Mouse (Mus musculus) MEL (cell line): Measurements from ENCODE around the gene Stra8. TPM values are rescaled to one million over a fixed set of nuclear protein-coding genes. Genes with fewer than 3 reads are reported as not detected.

Experiments
- DNase-seq: peaks from one replicate; pipeline ENCODE4 v3.0.0; 2011; ENCODE audit warnings: low read depth, low spot score
- H3K27ac ChIP-seq: 2 replicates; pipeline ENCODE4 v1.5.1; 2012; ENCODE audit warnings: low read depth, mild to moderate bottlenecking, control low read depth, low read length, moderate library complexity; ENCODE audit not compliant: control insufficient read depth
- H3K27me3 ChIP-seq, 2 experiments: fragments of 150-350 bp in 1 of 2; sonication (generic) in 1 of 2; 2 replicates each; pipeline ENCODE4 v1.6.1; 2012; ENCODE audit warnings: low read length in 2 of 2, mild to moderate bottlenecking in 2 of 2, improper control_type of control experiment in 1 of 2, moderate library complexity in 1 of 2; ENCODE audit not compliant: insufficient read depth in 2 of 2, control insufficient read depth in 1 of 2
- H3K36me3 ChIP-seq, 2 experiments: 2 replicates each; pipeline ENCODE4 v1.6.1; 2012 to 2014; ENCODE audit warnings: low read length in 2 of 2, improper control_type of control experiment in 1 of 2, inconsistent platforms in 1 of 2, mild to moderate bottlenecking in 1 of 2; ENCODE audit not compliant: insufficient read depth in 2 of 2, control insufficient read depth in 1 of 2
- H3K4me1 ChIP-seq, 2 experiments: fragments of 150-350 bp in 1 of 2; sonication (generic) in 1 of 2; 2 replicates each; pipeline ENCODE4 v1.6.1; 2012; ENCODE audit warnings: low read length in 2 of 2, improper control_type of control experiment in 1 of 2, mild to moderate bottlenecking in 1 of 2; ENCODE audit not compliant: insufficient read depth in 2 of 2, control insufficient read depth in 1 of 2
- H3K4me3 ChIP-seq, 2 experiments: fragments of 150-350 bp in 1 of 2; sonication (generic) in 1 of 2; 2 replicates each; pipeline ENCODE4 v1.5.1; 2012; ENCODE audit warnings: low read depth in 2 of 2, low read length in 2 of 2, mild to moderate bottlenecking in 2 of 2, moderate library complexity in 2 of 2, control low read depth in 1 of 2, improper control_type of control experiment in 1 of 2; ENCODE audit not compliant: control insufficient read depth in 1 of 2, insufficient read depth in 1 of 2
- H3K79me2 ChIP-seq: 2 replicates; pipeline ENCODE4 v1.6.1; 2012; ENCODE audit warnings: mild to moderate bottlenecking, low read length, moderate library complexity; ENCODE audit not compliant: control insufficient read depth, poor library complexity, insufficient read depth
- H3K9ac ChIP-seq: 2 replicates; pipeline ENCODE4 v1.6.1; 2012; ENCODE audit warnings: low read depth, mild to moderate bottlenecking, control low read depth, low read length, moderate library complexity; ENCODE audit not compliant: control insufficient read depth, poor library complexity, severe bottlenecking
- H3K9me3 ChIP-seq: fragments of 150-350 bp; sonication (generic); replicated peaks from 2 replicates; pipeline ENCODE4 v1.6.1; 2012; ENCODE audit warnings: mild to moderate bottlenecking, low read length, improper control_type of control experiment, moderate library complexity; ENCODE audit not compliant: insufficient read depth
- CHD1 ChIP-seq: IDR thresholded peaks from 2 replicates; pipeline ENCODE4 v1.6.1; 2012; ENCODE audit warnings: low read depth, mild to moderate bottlenecking, inconsistent platforms, low read length, improper control_type of control experiment
- ETS1 ChIP-seq: IDR thresholded peaks from 2 replicates; pipeline ENCODE4 v1.6.1; 2012; ENCODE audit warnings: low read depth, mild to moderate bottlenecking, inconsistent platforms, low read length, improper control_type of control experiment, moderate library complexity
- GABPA ChIP-seq: IDR thresholded peaks from 2 replicates; pipeline ENCODE4 v1.6.1; 2012; ENCODE audit warnings: low read depth, mild to moderate bottlenecking, inconsistent platforms, low read length, improper control_type of control experiment, moderate library complexity
- GATA1 ChIP-seq: IDR thresholded peaks from 2 replicates; pipeline ENCODE4 v1.6.1; 2011; ENCODE audit warnings: low read depth, low read length, improper control_type of control experiment
- HCFC1 ChIP-seq: IDR thresholded peaks from 2 replicates; pipeline ENCODE4 v1.6.1; 2012; ENCODE audit warnings: low read depth, mild to moderate bottlenecking, inconsistent platforms, low read length, improper control_type of control experiment, moderate library complexity
- JUND ChIP-seq: IDR thresholded peaks from 2 replicates; pipeline ENCODE4 v1.6.1; 2011; ENCODE audit warnings: low read depth, mild to moderate bottlenecking, improper control_type of control experiment, low read length
- MAX ChIP-seq: IDR thresholded peaks from 2 replicates; pipeline ENCODE4 v1.6.1; 2011; ENCODE audit warnings: low read length, improper control_type of control experiment
- MAZ ChIP-seq: IDR thresholded peaks from 2 replicates; pipeline ENCODE4 v1.6.1; 2012; ENCODE audit warnings: low read depth, mild to moderate bottlenecking, inconsistent platforms, low read length, improper control_type of control experiment
- MEF2A ChIP-seq: IDR thresholded peaks from 2 replicates; pipeline ENCODE4 v1.6.1; 2014; ENCODE audit warnings: low read depth, mild to moderate bottlenecking, inconsistent platforms, low read length, improper control_type of control experiment; ENCODE audit not compliant: poor library complexity, insufficient replicate concordance, severe bottlenecking; ENCODE audit errors: extremely low read depth
- MYB ChIP-seq: IDR thresholded peaks from 2 replicates; pipeline ENCODE4 v1.6.1; 2011; ENCODE audit warnings: mild to moderate bottlenecking, low read depth, low read length, improper control_type of control experiment
- POLR2AphosphoS2 ChIP-seq: IDR thresholded peaks from 2 replicates; pipeline ENCODE4 v1.6.1; 2011; ENCODE audit warnings: low read length, improper control_type of control experiment
- RAD21 ChIP-seq: IDR thresholded peaks from 2 replicates; pipeline ENCODE4 v1.6.1; 2011; ENCODE audit warnings: mild to moderate bottlenecking, low read depth, low read length, improper control_type of control experiment
- SMC3 ChIP-seq: IDR thresholded peaks from 2 replicates; pipeline ENCODE4 v1.6.1; 2011; ENCODE audit warnings: low read depth, low read length, improper control_type of control experiment
- TAL1 ChIP-seq: IDR thresholded peaks from 2 replicates; pipeline ENCODE4 v1.6.1; 2012; ENCODE audit warnings: mild to moderate bottlenecking, inconsistent platforms, low read length, moderate library complexity, mixed read lengths
- TCF12 ChIP-seq: IDR thresholded peaks from 2 replicates; pipeline ENCODE4 v1.6.1; 2014; ENCODE audit warnings: low read depth, mild to moderate bottlenecking, inconsistent platforms, low read length, improper control_type of control experiment, moderate library complexity
- USF2 ChIP-seq, 2 experiments: IDR thresholded peaks; 2 replicates each; pipeline ENCODE4 v1.6.1; 2011 to 2012; ENCODE audit warnings: improper control_type of control experiment in 2 of 2, low read length in 2 of 2, borderline replicate concordance in 1 of 2, inconsistent platforms in 1 of 2, low read depth in 1 of 2, mild to moderate bottlenecking in 1 of 2; ENCODE audit not compliant: insufficient read depth in 1 of 2
- ZC3H11A ChIP-seq: IDR thresholded peaks from 2 replicates; pipeline ENCODE4 v1.6.1; 2012; ENCODE audit warnings: low read depth, mild to moderate bottlenecking, inconsistent platforms, low read length, improper control_type of control experiment
- ZKSCAN1 ChIP-seq: IDR thresholded peaks from 2 replicates; pipeline ENCODE4 v1.6.1; 2012; ENCODE audit warnings: low read depth, mild to moderate bottlenecking, inconsistent platforms, low read length, improper control_type of control experiment, moderate library complexity
- polyA plus RNA-seq, 2 experiments: library from polyadenylated mRNA; stranded (reverse) in 1 of 2; unstranded in 1 of 2; fragments of >175 nt in 1 of 2; fragments of >200 nt in 1 of 2; gene quantifications; 2 replicates each; pipeline versions ENCODE4 v1.2.1 to v1.2.4; 2012; ENCODE audit warnings: low replicate concordance in 2 of 2, low read depth in 1 of 2; ENCODE audit not compliant: insufficient read length in 2 of 2, insufficient read depth in 1 of 2, missing spikeins in 1 of 2
- total RNA-seq: library from RNA; depleted of rRNA; stranded (reverse); fragments of 300-350 nt; gene quantifications from 2 replicates; pipeline ENCODE4 v1.2.3, GENCODE M21; 2012

The Stra8 gene
- total and polyA plus RNA-seq, 3 experiments, result not detected

GRCm38 (mm10) chr6:34964550-34964949, 44.6 kb downstream of the Stra8 start:
- Histone ChIP-seq H3K9ac (no peak overlapping the region), H3K79me2 (no peaks in the 10 kb centered on the region), H3K36me3 (no peaks in the 10 kb centered on the region), H3K4me1 (no peaks in the 10 kb centered on the region), H3K27ac (no peak overlapping the region), H3K9me3 (no peaks in the 10 kb centered on the region), H3K27me3 (no peaks in the 10 kb centered on the region), H3K4me3 (no peak overlapping the region)
- TF ChIP-seq SMC3, result no peak
- TF ChIP-seq USF2 (IDR thresholded peaks at IDR 0.05; ENCODE audit: borderline replicate concordance in 1 of 2, insufficient read depth in 1 of 2, low read depth in 1 of 2, low read length in 2 of 2), result no peak
- TF ChIP-seq HCFC1, result no peak
- no peak for TF ChIP-seq GABPA
- no peak for TF ChIP-seq TAL1
- no peak for TF ChIP-seq ZKSCAN1
- no peak for TF ChIP-seq MAZ
- no peak for DNase-seq

GRCm38 (mm10) chr6:34965819-34966539, 46.0 kb downstream of the Stra8 start:
- H3K27me3 ChIP-seq, result no peaks in the 10 kb centered on the region
- H3K27ac ChIP-seq, result no peak overlapping the region
- no peaks in the 10 kb centered on the region for H3K79me2 ChIP-seq
- no peaks in the 10 kb centered on the region for H3K36me3 ChIP-seq
- H3K4me3 ChIP-seq, result no peak overlapping the region
- no peak overlapping the region for H3K9ac ChIP-seq
- H3K4me1 ChIP-seq, result no peaks in the 10 kb centered on the region
- no peak for TF ChIP-seq MAX
- TF ChIP-seq MEF2A, result no peak
- no peak for TF ChIP-seq JUND
- TF ChIP-seq GABPA, result no peak
- TF ChIP-seq ZKSCAN1, result no peak
- TF ChIP-seq ZC3H11A, result no peak
- TF ChIP-seq POLR2AphosphoS2, result no peak
- no peak for TF ChIP-seq CHD1
- no peak for TF ChIP-seq ETS1
- no peak for TF ChIP-seq MYB
- no peak for TF ChIP-seq TCF12
- no peak for TF ChIP-seq GATA1
- TF ChIP-seq RAD21, result no peak
- no peak for DNase-seq
- H3K9me3 ChIP-seq, result no peaks in the 10 kb centered on the region
